Mouse (Mus musculus): Measurements from ENCODE around the gene Dct. TPM values are rescaled to one million over a fixed set of nuclear protein-coding genes. Genes with fewer than 3 reads are reported as not detected.

Gene Dct
- polyA plus RNA-seq, 1 experiment from 2014 or later: 1.2 TPM

DNA sequence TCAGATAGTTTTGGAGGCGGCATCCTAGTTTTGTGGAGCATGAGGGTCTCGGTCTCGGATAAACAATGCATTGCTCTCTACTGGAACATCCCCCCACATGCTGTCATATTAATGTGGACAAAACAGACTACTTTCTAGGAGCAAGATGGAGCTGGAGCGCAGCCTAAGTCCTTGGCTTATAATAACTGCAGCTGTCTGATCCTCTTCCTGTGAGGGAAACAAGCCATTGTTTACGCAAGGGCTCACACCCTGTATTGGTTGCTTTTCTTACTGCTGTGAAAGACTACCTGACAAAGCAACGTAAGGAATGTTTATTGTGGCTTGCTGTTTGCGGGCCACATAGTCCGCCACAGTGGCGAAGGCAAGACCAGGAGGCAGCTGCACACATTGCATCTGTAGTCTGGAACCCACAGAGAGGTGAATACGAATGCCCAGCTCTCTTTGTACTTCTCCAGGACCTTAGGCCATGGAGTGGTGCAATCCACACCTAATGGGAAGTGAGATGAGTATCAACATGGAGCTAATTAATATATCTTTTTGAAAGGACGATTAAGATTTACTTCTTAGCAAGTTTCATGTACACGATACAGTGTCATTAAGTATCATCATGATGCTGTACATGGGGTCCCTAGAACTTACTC is 17.5 kb upstream of the Dct start:
- no peak for ATAC-seq (ENCODE audit: borderline replicate concordance, extremely low read depth, low FRiP score, low TSS enrichment)
- H3K27ac ChIP-seq: peak overlapping the region; percentile 21; the same call in 1 of the 2 replicates
- H3K9me3 ChIP-seq: no peaks in the 10 kb centered on the region
- no peaks in the 10 kb centered on the region for H3K27me3 ChIP-seq
- H3K4me1 ChIP-seq: no peaks in the 10 kb centered on the region
- H3K9ac ChIP-seq: no peak overlapping the region
- no peak overlapping the region for H3K4me3 ChIP-seq
- WGBS: 64% methylated on average over 12 of the region's 12 CpGs
- H3K4me2 ChIP-seq: no peak overlapping the region
- no peaks in the 10 kb centered on the region for H3K36me3 ChIP-seq

DNA sequence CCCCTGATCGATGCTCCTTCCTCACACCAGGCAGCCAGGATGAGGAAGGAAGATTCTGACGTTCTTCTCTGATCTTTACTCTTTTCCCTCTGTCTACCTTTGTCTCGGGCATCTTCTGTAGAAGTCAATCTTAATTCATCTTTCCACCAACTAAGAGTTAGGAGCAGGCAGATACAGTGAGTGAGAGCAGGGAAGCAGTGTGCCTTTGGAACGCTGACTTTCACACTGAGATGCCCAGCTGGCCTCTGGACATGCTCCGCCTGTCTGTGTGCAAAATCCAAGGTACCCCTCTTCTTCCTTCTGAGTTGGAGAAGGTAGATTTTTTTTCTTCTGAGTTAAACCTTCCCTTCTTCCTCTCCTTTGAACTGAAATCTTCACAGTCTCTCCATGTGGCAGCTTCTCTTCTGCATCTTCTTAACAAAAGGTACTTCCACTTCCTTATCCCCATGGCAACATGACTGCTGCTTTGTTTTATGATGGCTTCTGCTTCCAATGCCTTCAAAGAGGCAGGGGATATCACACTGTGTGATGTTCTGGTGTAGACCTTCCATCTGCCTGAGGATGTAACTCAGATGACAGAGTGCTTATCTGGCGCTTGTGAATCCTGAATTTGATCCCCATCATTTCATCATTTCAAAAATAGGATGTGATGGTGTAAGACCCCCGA is 9.9 kb upstream of the Dct start:
- H3K27ac ChIP-seq: no peak overlapping the region
- ATAC-seq (ENCODE audit: borderline replicate concordance, extremely low read depth, low FRiP score, low TSS enrichment): no peak
- no peak overlapping the region for H3K4me3 ChIP-seq
- 77% methylated on average over 7 of the region's 7 CpGs for WGBS
- H3K36me3 ChIP-seq: no peaks in the 10 kb centered on the region
- H3K9ac ChIP-seq: no peak overlapping the region
- no peak overlapping the region for H3K4me2 ChIP-seq
- no peaks in the 10 kb centered on the region for H3K27me3 ChIP-seq
- no peaks in the 10 kb centered on the region for H3K4me1 ChIP-seq
- no peaks in the 10 kb centered on the region for H3K9me3 ChIP-seq

DNA sequence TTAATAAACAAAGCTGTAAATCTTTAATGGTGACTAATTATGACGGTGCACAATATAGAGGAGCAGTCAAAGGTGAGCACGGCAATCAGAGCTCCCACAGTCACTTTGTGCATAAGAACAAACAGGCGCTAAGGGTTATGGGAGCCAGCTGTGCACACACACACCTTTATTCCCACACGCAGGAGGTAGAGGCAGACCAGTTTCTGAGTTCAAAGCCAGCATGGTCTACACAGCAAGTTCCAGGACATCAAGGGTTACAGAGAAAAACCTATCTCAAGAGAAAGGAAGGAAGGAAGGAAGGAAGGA is 6.5 kb upstream of the Dct start:
- no peak overlapping the region for H3K4me2 ChIP-seq
- H3K27me3 ChIP-seq: no peaks in the 10 kb centered on the region
- no peaks in the 10 kb centered on the region for H3K9me3 ChIP-seq
- H3K27ac ChIP-seq: no peak overlapping the region
- no peak overlapping the region for H3K4me3 ChIP-seq
- WGBS: 72% methylated on average over 4 of the region's 4 CpGs
- H3K9ac ChIP-seq: no peak overlapping the region
- no peak for ATAC-seq (ENCODE audit: borderline replicate concordance, extremely low read depth, low FRiP score, low TSS enrichment)
- no peaks in the 10 kb centered on the region for H3K36me3 ChIP-seq
- H3K4me1 ChIP-seq: no peaks in the 10 kb centered on the region

DNA sequence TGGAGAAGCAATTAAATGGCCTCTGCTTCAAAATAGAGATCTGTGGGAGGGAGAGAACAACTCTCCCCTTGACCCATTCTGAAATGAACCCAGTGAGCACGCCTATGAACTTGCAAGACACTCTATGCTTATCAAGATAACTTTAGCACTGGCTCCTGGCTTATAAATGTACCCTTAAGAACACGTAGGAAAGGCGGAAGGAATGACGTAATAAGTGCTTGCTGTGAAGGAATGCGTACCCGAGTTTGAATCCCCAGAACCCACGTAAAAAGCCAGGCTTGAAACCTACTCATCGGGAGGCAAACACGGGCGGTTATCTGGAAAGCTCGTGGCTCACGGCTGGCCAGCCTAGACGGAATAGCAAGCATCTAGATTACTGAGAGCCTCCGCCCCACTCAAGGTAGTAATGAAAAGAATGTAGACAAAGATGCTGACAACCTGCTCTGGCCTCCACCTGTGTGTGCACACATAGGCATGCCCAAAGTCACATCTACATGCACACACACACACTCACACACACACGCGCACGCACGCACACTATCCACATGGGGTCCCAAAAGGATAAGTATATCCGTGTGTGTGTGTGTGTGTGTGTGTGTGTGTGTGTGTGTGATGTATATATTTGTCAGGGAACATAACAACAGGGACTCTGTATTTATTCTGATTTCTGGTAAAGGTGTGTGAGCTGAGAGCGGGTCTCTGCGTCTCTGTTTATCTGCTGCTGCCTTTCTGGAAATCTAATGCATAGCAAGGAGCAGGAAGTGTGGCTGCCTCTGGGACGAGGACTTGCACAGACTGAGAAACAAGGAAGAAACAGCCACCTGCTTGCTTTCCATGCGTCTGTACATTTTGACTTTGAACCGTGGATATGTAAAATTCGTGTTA is 5.9 kb upstream of the Dct start:
- Histone ChIP-seq H3K9me3 (no peaks in the 10 kb centered on the region), H3K4me2 (no peak overlapping the region), H3K27ac (no peak overlapping the region), H3K4me3 (no peak overlapping the region), H3K27me3 (no peaks in the 10 kb centered on the region), H3K9ac (no peak overlapping the region), H3K36me3 (no peaks in the 10 kb centered on the region), H3K4me1 (no peaks in the 10 kb centered on the region)
- WGBS: 69% methylated on average over 25 of the region's 25 CpGs
- ATAC-seq (ENCODE audit: borderline replicate concordance, extremely low read depth, low FRiP score, low TSS enrichment): peak; percentile 42; the same call in 1 of the 2 replicates

DNA sequence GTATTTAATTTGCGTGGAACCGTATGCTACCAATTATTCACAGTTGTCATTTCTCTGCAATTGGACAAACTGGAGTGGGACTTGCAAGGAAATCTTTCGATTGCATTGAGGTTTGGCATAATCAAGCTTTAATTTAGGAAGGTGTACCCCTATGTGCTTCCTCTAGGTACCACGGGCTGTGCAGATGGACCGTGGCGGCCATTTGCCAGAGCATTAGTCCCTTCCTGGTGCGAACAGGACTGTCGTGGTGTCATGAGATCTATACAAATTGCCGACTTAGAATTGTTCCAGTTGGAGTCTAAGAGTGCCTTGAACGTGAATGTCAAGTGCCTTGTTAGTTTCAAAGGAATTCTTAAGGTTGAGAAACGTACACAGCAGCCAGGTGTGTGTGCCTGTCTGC is 726 bp upstream of the Dct start:
- 72% methylated on average over 11 of the region's 11 CpGs for WGBS
- H3K4me3 ChIP-seq: no peak overlapping the region
- no peak overlapping the region for H3K27ac ChIP-seq
- no peaks in the 10 kb centered on the region for H3K36me3 ChIP-seq
- H3K27me3 ChIP-seq: no peaks in the 10 kb centered on the region
- no peak for ATAC-seq (ENCODE audit: borderline replicate concordance, extremely low read depth, low FRiP score, low TSS enrichment)
- no peaks in the 10 kb centered on the region; the same call in 1 of the 2 replicates for H3K4me1 ChIP-seq
- H3K9ac ChIP-seq: no peak overlapping the region
- no peak overlapping the region for H3K4me2 ChIP-seq
- no peaks in the 10 kb centered on the region for H3K9me3 ChIP-seq

DNA sequence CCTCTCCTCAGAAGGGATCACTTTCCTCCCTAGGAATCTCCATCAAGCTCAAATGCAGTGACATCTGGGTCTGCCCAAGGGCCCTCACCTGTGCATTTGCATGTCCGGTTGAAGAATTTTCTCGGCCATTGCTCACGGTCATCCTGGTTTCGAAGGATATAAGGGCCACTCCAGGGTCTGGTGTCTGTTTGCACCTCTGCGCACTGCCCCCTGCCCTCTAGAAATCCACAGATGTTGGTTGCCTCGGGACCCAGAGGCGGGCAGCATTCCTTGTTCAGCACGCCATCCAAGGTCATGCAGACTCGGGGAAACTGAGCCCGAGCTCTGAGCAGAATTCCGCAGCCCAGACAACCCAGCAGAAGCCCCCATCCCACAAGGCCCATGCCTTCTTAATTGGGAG is 648 bp downstream of the Dct start:
- Histone ChIP-seq H3K4me3 (no peak overlapping the region), H3K4me1 (no peaks in the 10 kb centered on the region; the same call in 1 of the 2 replicates), H3K27ac (peak overlapping the region; percentile 55), H3K9me3 (no peaks in the 10 kb centered on the region), H3K4me2 (peak overlapping the region; percentile 14; the same call in 1 of the 2 replicates), H3K36me3 (no peaks in the 10 kb centered on the region), H3K27me3 (no peaks in the 10 kb centered on the region), H3K9ac (no peak overlapping the region)
- 65% methylated on average over 11 of the region's 11 CpGs for WGBS
- peak; percentile 28; the same call in 1 of the 2 replicates for ATAC-seq (ENCODE audit: borderline replicate concordance, extremely low read depth, low FRiP score, low TSS enrichment)

DNA sequence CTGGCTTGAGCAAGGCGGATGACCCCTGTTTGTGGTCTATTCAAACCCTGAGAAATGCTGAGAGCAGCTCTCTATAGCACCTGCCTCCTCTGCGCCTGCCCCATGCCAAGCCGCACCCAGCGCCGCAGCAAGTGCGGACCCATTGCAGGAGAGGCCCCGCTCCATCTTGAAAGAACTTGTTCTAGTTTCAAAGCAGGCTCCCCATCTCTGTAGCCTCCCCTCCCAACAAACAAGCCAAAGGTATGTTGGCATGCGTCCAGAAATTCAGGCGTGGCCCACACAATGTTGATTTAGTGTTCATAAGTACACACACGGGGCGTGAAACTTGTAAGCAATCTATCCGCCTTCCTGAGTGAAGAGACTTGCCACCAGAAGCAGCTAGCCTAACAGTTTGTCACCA is 1.1 kb downstream of the Dct start:
- H3K36me3 ChIP-seq: no peaks in the 10 kb centered on the region
- H3K9ac ChIP-seq: no peak overlapping the region
- H3K4me3 ChIP-seq: no peak overlapping the region
- peak; percentile 81 for ATAC-seq (ENCODE audit: borderline replicate concordance, extremely low read depth, low FRiP score, low TSS enrichment)
- H3K9me3 ChIP-seq: no peaks in the 10 kb centered on the region
- no peaks in the 10 kb centered on the region for H3K27me3 ChIP-seq
- peak overlapping the region; percentile 14; the same call in 1 of the 2 replicates for H3K4me2 ChIP-seq
- H3K27ac ChIP-seq: peak overlapping the region; percentile 56; the same call in 1 of the 2 replicates
- 56% methylated on average over 12 of the region's 12 CpGs for WGBS
- H3K4me1 ChIP-seq: no peaks in the 10 kb centered on the region; the same call in 1 of the 2 replicates

GRCm38 (mm10) chr14:118050431-118050830 is 1.6 kb downstream of the Dct start:
- H3K9me3 ChIP-seq: no peaks in the 10 kb centered on the region
- H3K9ac ChIP-seq: no peak overlapping the region
- H3K4me3 ChIP-seq: no peak overlapping the region
- H3K36me3 ChIP-seq: no peaks in the 10 kb centered on the region
- H3K4me1 ChIP-seq: no peaks in the 10 kb centered on the region; the same call in 1 of the 2 replicates
- H3K27me3 ChIP-seq: no peaks in the 10 kb centered on the region
- WGBS: 71% methylated on average over 10 of the region's 10 CpGs
- peak overlapping the region; percentile 56; the same call in 1 of the 2 replicates for H3K27ac ChIP-seq
- no peak overlapping the region for H3K4me2 ChIP-seq
- ATAC-seq (ENCODE audit: borderline replicate concordance, extremely low read depth, low FRiP score, low TSS enrichment): no peak

DNA sequence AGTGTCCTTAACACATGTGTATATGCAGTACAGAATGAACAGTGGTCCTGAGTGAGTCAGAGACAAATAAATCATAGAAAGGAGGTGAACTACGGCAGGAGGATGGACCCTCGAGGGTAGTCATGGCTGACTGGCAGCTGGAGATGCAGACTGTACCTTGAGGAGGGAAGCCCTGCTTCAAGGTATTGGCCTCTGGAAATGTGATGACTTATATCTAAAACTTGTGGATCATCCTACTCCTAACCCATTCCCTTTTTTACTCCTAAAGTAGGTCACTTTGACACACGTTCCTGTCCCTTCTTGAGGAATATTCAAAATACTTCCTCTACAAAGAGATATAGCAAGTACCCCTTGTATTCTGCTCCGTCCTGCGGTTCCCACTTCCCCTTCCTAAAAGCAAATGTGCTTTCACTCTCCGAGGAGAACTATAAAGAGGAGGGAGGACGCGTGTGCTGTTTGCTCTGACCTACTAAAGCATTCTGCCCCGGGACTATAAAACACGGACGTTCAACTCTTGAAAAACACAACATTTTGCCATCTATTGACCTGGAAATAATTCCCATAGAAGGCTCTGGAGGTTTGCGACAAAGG is 2.3 kb downstream of the Dct start:
- no peak overlapping the region for H3K4me2 ChIP-seq
- H3K27ac ChIP-seq: no peak overlapping the region
- H3K9ac ChIP-seq: no peak overlapping the region
- no peaks in the 10 kb centered on the region; the same call in 1 of the 2 replicates for H3K4me1 ChIP-seq
- ATAC-seq (ENCODE audit: borderline replicate concordance, extremely low read depth, low FRiP score, low TSS enrichment): no peak
- no peaks in the 10 kb centered on the region for H3K9me3 ChIP-seq
- 71% methylated on average over 12 of the region's 12 CpGs for WGBS
- H3K36me3 ChIP-seq: no peaks in the 10 kb centered on the region
- H3K27me3 ChIP-seq: no peaks in the 10 kb centered on the region
- H3K4me3 ChIP-seq: no peak overlapping the region

- H3K27me3 ChIP-seq: no peaks in the 10 kb centered on the region
Observed at GRCm38 (mm10) chr14:118042963-118043362, 9.1 kb downstream of the Dct start.

GRCm38 (mm10) chr14:118042066-118042762 is 9.8 kb downstream of the Dct start:
- 77% methylated on average over 18 of the region's 18 CpGs for WGBS
- no peak overlapping the region for H3K27ac ChIP-seq
- no peaks in the 10 kb centered on the region for H3K9me3 ChIP-seq
- H3K9ac ChIP-seq: no peak overlapping the region
- H3K36me3 ChIP-seq: no peaks in the 10 kb centered on the region
- no peak overlapping the region for H3K4me3 ChIP-seq
- H3K4me2 ChIP-seq: no peak overlapping the region
- ATAC-seq (ENCODE audit: borderline replicate concordance, extremely low read depth, low FRiP score, low TSS enrichment): no peak
- no peaks in the 10 kb centered on the region for H3K27me3 ChIP-seq
- no peaks in the 10 kb centered on the region for H3K4me1 ChIP-seq

More at GRCm38 (mm10) chr14:118042963-118043362, 9.1 kb downstream of the Dct start:
- H3K4me3 ChIP-seq: no peak overlapping the region
- no peaks in the 10 kb centered on the region for H3K4me1 ChIP-seq
- no peak overlapping the region for H3K9ac ChIP-seq
- H3K36me3 ChIP-seq: no peaks in the 10 kb centered on the region
- WGBS: 84% methylated on average over 17 of the region's 17 CpGs
- H3K9me3 ChIP-seq: no peaks in the 10 kb centered on the region
- H3K27ac ChIP-seq: no peak overlapping the region
- ATAC-seq (ENCODE audit: borderline replicate concordance, extremely low read depth, low FRiP score, low TSS enrichment): no peak
- H3K4me2 ChIP-seq: no peak overlapping the region
